Mouse (Mus musculus): ENCODE data around the gene Zfyve27. TPM values are rescaled to one million over a fixed set of nuclear protein-coding genes. Genes with fewer than 3 reads are reported as not detected.

The Zfyve27 gene
- polyA plus RNA-seq, 1 experiment: 32.3 TPM

GRCm38 (mm10) chr19:42198026-42198425 is 34.3 kb downstream of the Zfyve27 start:
- Histone ChIP-seq H3K4me3 (ENCODE audit: insufficient read depth, low read length) (no peak overlapping the region), H3K27ac (ENCODE audit: insufficient read depth, low read depth, low read length) (no peak overlapping the region), H3K4me1 (ENCODE audit: control insufficient read depth, insufficient read depth, low read length) (no peaks in the 10 kb centered on the region)
- TF ChIP-seq POLR2A (IDR thresholded peaks at IDR 0.05; ENCODE audit: borderline replicate concordance, low read depth, low read length): no peak
- TF ChIP-seq CTCF (IDR thresholded peaks at IDR 0.05; ENCODE audit: low read depth, low read length): no peak

GRCm38 (mm10) chr19:42201696-42202381 is 38.1 kb downstream of the Zfyve27 start, which contains the start of gene Sfrp5:
Gene Sfrp5 (minus strand): TSS chr19:42202252.
- Histone ChIP-seq H3K4me1 (ENCODE audit: control insufficient read depth, insufficient read depth, low read length) (no peaks in the 10 kb centered on the region), H3K27ac (ENCODE audit: insufficient read depth, low read depth, low read length) (no peak within 1 kb of the TSS), H3K4me3 (ENCODE audit: insufficient read depth, low read length) (no peak within 1 kb of the TSS)
- TF ChIP-seq CTCF (IDR thresholded peaks at IDR 0.05; ENCODE audit: low read depth, low read length): no peak
- TF ChIP-seq POLR2A (IDR thresholded peaks at IDR 0.05; ENCODE audit: borderline replicate concordance, low read depth, low read length): no peak

- TF ChIP-seq CTCF (IDR thresholded peaks at IDR 0.05; ENCODE audit: low read depth, low read length): no peak
- TF ChIP-seq POLR2A (IDR thresholded peaks at IDR 0.05; ENCODE audit: borderline replicate concordance, low read depth, low read length): no peak
- Histone ChIP-seq H3K4me3 (ENCODE audit: insufficient read depth, low read length) (no peak overlapping the region), H3K4me1 (ENCODE audit: control insufficient read depth, insufficient read depth, low read length) (no peaks in the 10 kb centered on the region), H3K27ac (ENCODE audit: insufficient read depth, low read depth, low read length) (no peak overlapping the region)
Measured at GRCm38 (mm10) chr19:42202467-42202866, 38.7 kb downstream of the Zfyve27 start.

GRCm38 (mm10) chr19:42204306-42204705 is 40.6 kb downstream of the Zfyve27 start:
- H3K27ac ChIP-seq (ENCODE audit: insufficient read depth, low read depth, low read length): no peak overlapping the region
- no peak overlapping the region for H3K4me3 ChIP-seq (ENCODE audit: insufficient read depth, low read length)
- TF ChIP-seq POLR2A (IDR thresholded peaks at IDR 0.05; ENCODE audit: borderline replicate concordance, low read depth, low read length) (no peak), CTCF (IDR thresholded peaks at IDR 0.05; ENCODE audit: low read depth, low read length) (no peak)
- H3K4me1 ChIP-seq (ENCODE audit: control insufficient read depth, insufficient read depth, low read length): no peaks in the 10 kb centered on the region

GRCm38 (mm10) chr19:42205201-42205600 is 41.5 kb downstream of the Zfyve27 start:
- TF ChIP-seq POLR2A (IDR thresholded peaks at IDR 0.05; ENCODE audit: borderline replicate concordance, low read depth, low read length) (no peak), CTCF (IDR thresholded peaks at IDR 0.05; ENCODE audit: low read depth, low read length) (no peak)
- no peak overlapping the region for H3K4me3 ChIP-seq (ENCODE audit: insufficient read depth, low read length)
- H3K27ac ChIP-seq (ENCODE audit: insufficient read depth, low read depth, low read length): no peak overlapping the region
- no peaks in the 10 kb centered on the region for H3K4me1 ChIP-seq (ENCODE audit: control insufficient read depth, insufficient read depth, low read length)

- no peaks in the 10 kb centered on the region for H3K4me1 ChIP-seq (ENCODE audit: control insufficient read depth, insufficient read depth, low read length)
- no peak overlapping the region for H3K4me3 ChIP-seq (ENCODE audit: insufficient read depth, low read length)
- no peak for TF ChIP-seq CTCF (IDR thresholded peaks at IDR 0.05; ENCODE audit: low read depth, low read length)
- TF ChIP-seq POLR2A (IDR thresholded peaks at IDR 0.05; ENCODE audit: borderline replicate concordance, low read depth, low read length): no peak
- H3K27ac ChIP-seq (ENCODE audit: insufficient read depth, low read depth, low read length): no peak overlapping the region
Measured at GRCm38 (mm10) chr19:42209485-42209884, 45.7 kb downstream of the Zfyve27 start.

- Histone ChIP-seq H3K4me1 (ENCODE audit: control insufficient read depth, insufficient read depth, low read length) (no peaks in the 10 kb centered on the region), H3K27ac (ENCODE audit: insufficient read depth, low read depth, low read length) (no peak overlapping the region), H3K4me3 (ENCODE audit: insufficient read depth, low read length) (no peak overlapping the region)
- TF ChIP-seq POLR2A (IDR thresholded peaks at IDR 0.05; ENCODE audit: borderline replicate concordance, low read depth, low read length): no peak
- no peak for TF ChIP-seq CTCF (IDR thresholded peaks at IDR 0.05; ENCODE audit: low read depth, low read length)
Measured at GRCm38 (mm10) chr19:42209976-42210375, 46.2 kb downstream of the Zfyve27 start.

GRCm38 (mm10) chr19:42211936-42212335 is 48.2 kb downstream of the Zfyve27 start:
- TF ChIP-seq POLR2A (IDR thresholded peaks at IDR 0.05; ENCODE audit: borderline replicate concordance, low read depth, low read length) (no peak), CTCF (IDR thresholded peaks at IDR 0.05; ENCODE audit: low read depth, low read length) (no peak)
- Histone ChIP-seq H3K4me3 (ENCODE audit: insufficient read depth, low read length) (no peak overlapping the region), H3K4me1 (ENCODE audit: control insufficient read depth, insufficient read depth, low read length) (no peaks in the 10 kb centered on the region), H3K27ac (ENCODE audit: insufficient read depth, low read depth, low read length) (no peak overlapping the region)

GRCm38 (mm10) chr19:42214601-42215000 is 50.9 kb downstream of the Zfyve27 start:
- H3K27ac ChIP-seq (ENCODE audit: insufficient read depth, low read depth, low read length): no peak overlapping the region
- no peaks in the 10 kb centered on the region for H3K4me1 ChIP-seq (ENCODE audit: control insufficient read depth, insufficient read depth, low read length)
- TF ChIP-seq POLR2A (IDR thresholded peaks at IDR 0.05; ENCODE audit: borderline replicate concordance, low read depth, low read length) (no peak), CTCF (IDR thresholded peaks at IDR 0.05; ENCODE audit: low read depth, low read length) (no peak)
- H3K4me3 ChIP-seq (ENCODE audit: insufficient read depth, low read length): no peak overlapping the region

- Histone ChIP-seq H3K27ac (ENCODE audit: insufficient read depth, low read depth, low read length) (no peak overlapping the region), H3K4me3 (ENCODE audit: insufficient read depth, low read length) (no peak overlapping the region), H3K4me1 (ENCODE audit: control insufficient read depth, insufficient read depth, low read length) (no peaks in the 10 kb centered on the region)
- TF ChIP-seq POLR2A (IDR thresholded peaks at IDR 0.05; ENCODE audit: borderline replicate concordance, low read depth, low read length) (no peak), CTCF (IDR thresholded peaks at IDR 0.05; ENCODE audit: low read depth, low read length) (no peak)
Measured at GRCm38 (mm10) chr19:42216699-42217373, 53.1 kb downstream of the Zfyve27 start.
